Mouse (Mus musculus) thymus, adult 2 months (tissue): ENCODE results near the gene Pik3r5.

Experiments
- CTCF ChIP-seq: fragments of 200-500 bp; IDR thresholded peaks from 2 replicates; pipeline ENCODE4 v1.5.1; 2012; ENCODE audit warnings: mild to moderate bottlenecking, control low read depth, low read length, moderate library complexity, borderline replicate concordance; ENCODE audit not compliant: control insufficient read depth, poor library complexity, insufficient read depth; ENCODE audit errors: extremely low read depth
- POLR2A ChIP-seq: fragments of 200-500 bp; IDR thresholded peaks from 2 replicates; pipeline ENCODE4 v1.6.1; 2012; ENCODE audit warnings: mild to moderate bottlenecking, low read length, control low read depth, moderate library complexity; ENCODE audit not compliant: control insufficient read depth, poor library complexity, insufficient read depth; ENCODE audit errors: extremely low read depth

DNA sequence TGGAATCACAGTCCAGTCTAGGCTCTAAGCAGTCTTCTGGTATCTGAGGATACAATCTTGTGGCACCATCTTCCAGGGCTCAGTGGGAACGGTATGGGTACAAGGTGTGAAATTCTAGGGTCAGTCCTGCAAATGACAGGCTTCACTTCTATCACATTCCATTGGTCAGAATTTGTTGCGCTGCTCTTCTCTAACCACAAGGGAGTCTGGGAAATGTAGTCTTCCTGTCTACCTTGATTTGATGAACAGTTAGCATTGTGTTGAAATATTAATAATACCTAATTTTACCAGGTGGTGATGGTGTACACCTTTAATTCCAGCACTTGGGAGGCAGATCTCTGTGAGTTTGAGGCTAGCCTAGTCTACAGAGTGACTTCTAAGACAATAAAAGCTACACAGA lies 88.5 kb downstream of the Pik3r5 start:
- TF ChIP-seq CTCF, result no peak
- no peak for TF ChIP-seq POLR2A
